Mouse (Mus musculus) macrophage (primary cell): ENCODE results near the gene Enpp1. TPM values are rescaled to one million over a fixed set of nuclear protein-coding genes. Genes with fewer than 3 reads are reported as not detected.

Experiments used
- H3K27ac ChIP-seq: fragments of 350-480 bp; formaldehyde crosslinking; 2 replicates; pipeline ENCODE4 v1.9.0; 2021
- H3K36me3 ChIP-seq: fragments of 350-480 bp; formaldehyde crosslinking; 2 replicates; pipeline ENCODE4 v1.9.0; 2021; ENCODE audit errors: inconsistent target
- H3K4me3 ChIP-seq: fragments of 350-480 bp; formaldehyde crosslinking; 2 replicates; pipeline ENCODE4 v1.9.0; 2021; ENCODE audit errors: inconsistent target
- H3K79me2 ChIP-seq: fragments of 350-480 bp; formaldehyde crosslinking; 2 replicates; pipeline ENCODE4 v1.9.0; 2021; ENCODE audit errors: inconsistent target
- WGBS: methylation state at CpG from one replicate; pipeline ENCODE4 v1.1.7; 2026; ENCODE audit warnings: inconsistent platforms; ENCODE audit not compliant: missing documents; 5-methylcytosine and 5-hydroxymethylcytosine counted together
- polyA plus RNA-seq: library from polyadenylated mRNA; stranded (reverse); fragments of 250-400 nt; gene quantifications from 3 replicates; pipeline ENCODE4 v1.2.4, GENCODE M21; 2018; ENCODE audit warnings: inconsistent platforms

The Enpp1 gene
- polyA plus RNA-seq, 1 experiment from 2014 or later, result 14.4 TPM

- whole genome bisulfite sequencing, result 100% methylated on average over 3 of the region's 3 CpGs
- no peaks in the 10 kb centered on the region for H3K36me3 ChIP-seq
- no peak overlapping the region for H3K27ac ChIP-seq
- no peaks in the 10 kb centered on the region for H3K79me2 ChIP-seq
- no peak overlapping the region for H3K4me3 ChIP-seq
These were observed 9.9 kb upstream of the Enpp1 start for GRCm38 (mm10) chr10:24721841-24722240.

DNA sequence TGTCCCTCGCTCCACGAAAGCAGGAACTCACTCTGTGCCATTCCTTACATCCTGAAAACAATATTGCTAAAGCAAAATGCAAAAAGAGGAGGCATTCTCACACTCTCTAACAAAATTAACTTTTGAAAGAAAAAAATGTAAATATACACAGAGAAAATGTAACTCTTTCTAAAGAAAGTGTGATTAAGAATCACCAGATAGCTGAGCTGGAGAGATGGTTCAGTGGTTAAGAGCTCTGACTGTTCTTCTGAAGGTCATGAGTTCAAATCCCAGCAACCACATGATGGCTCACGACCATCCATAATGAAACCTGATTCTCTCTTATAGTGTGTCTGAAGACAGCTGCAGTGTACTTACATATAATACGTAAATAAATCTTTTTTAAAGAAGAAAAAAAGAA, 7.4 kb upstream of the Enpp1 start:
- Histone ChIP-seq H3K4me3 (no peak overlapping the region), H3K79me2 (no peaks in the 10 kb centered on the region), H3K36me3 (no peaks in the 10 kb centered on the region), H3K27ac (no peak overlapping the region)
- WGBS, result 92% methylated on average over 4 of the region's 4 CpGs

DNA sequence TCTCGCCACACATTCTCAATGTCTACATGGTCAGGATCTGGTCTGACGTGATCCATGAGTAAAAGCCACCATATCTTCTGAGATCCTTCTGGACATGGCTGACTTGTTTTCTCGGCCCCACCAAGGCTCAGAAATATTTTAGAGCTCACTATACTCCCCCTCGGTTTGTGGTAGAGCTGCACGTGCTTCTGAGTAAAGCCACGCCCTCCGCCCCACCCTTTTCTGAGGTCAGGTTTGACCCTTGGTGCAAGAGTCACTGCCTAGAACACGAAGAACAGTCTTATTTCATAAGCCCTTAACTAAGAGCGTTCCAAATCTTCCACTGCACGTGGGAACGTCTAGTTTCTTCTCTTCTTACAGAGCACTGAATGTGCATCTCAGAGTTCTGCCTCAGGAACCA, 6.8 kb upstream of the Enpp1 start:
- H3K79me2 ChIP-seq, result no peaks in the 10 kb centered on the region
- no peak overlapping the region for H3K4me3 ChIP-seq
- H3K27ac ChIP-seq, result no peak overlapping the region
- no peaks in the 10 kb centered on the region for H3K36me3 ChIP-seq
- WGBS, result 55% methylated on average over 11 of the region's 11 CpGs

GRCm38 (mm10) chr10:24718058-24718457, 6.1 kb upstream of the Enpp1 start:
- H3K4me3 ChIP-seq, result no peak overlapping the region
- WGBS, result 69% methylated on average over 14 of the region's 14 CpGs
- H3K27ac ChIP-seq, result no peak overlapping the region

DNA sequence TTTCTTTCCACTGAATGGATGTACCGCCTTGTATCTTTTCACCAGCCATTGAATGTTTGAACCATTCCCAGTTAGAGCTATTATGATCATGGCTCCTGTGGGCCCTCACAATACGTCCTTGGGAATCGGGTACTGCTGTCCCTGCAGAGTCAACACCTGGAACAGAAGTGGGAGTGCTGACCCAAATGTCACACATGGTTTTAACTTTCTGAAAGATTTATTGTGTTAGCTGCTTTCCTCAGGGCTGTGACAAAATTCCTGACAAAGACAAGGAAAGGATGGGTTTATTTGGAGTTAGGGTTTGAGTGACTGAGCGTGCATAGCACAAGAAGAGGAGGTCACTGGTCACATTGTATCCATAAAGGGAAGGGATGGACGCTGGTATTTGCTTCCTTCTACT, 4.3 kb upstream of the Enpp1 start:
- H3K79me2 ChIP-seq, result no peaks in the 10 kb centered on the region
- H3K27ac ChIP-seq, result no peak overlapping the region
- no peaks in the 10 kb centered on the region for H3K36me3 ChIP-seq
- 93% methylated on average over 5 of the region's 5 CpGs for WGBS
- H3K4me3 ChIP-seq, result no peak overlapping the region

More at GRCm38 (mm10) chr10:24718058-24718457, 6.1 kb upstream of the Enpp1 start:
- Histone ChIP-seq H3K79me2 (no peaks in the 10 kb centered on the region), H3K36me3 (no peaks in the 10 kb centered on the region)

DNA sequence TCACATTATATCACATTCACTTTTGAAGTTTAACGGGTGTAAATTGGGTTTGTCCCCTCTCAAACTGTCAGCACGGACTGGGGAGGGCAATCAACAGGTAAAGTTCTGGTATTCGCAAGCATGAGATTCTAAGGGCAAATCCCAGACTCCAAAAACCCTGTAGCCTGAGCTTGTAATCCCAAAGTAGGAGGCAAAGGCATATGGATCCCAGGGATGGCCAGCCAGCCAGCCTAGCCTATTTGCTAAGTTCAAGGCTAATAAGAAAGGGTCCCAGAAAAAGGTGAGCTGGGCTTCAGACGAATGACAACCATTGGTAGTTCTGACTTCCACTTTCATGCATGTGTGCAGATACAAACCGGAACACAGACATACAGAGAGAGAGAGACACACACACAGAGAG, 942 bp upstream of the Enpp1 start:
- H3K36me3 ChIP-seq, result no peaks in the 10 kb centered on the region
- 70% methylated on average over 5 of the region's 5 CpGs for WGBS
- H3K4me3 ChIP-seq, result no peak overlapping the region
- H3K79me2 ChIP-seq, result no peaks in the 10 kb centered on the region; the same call in 1 of the 2 replicates
- H3K27ac ChIP-seq, result no peak overlapping the region

DNA sequence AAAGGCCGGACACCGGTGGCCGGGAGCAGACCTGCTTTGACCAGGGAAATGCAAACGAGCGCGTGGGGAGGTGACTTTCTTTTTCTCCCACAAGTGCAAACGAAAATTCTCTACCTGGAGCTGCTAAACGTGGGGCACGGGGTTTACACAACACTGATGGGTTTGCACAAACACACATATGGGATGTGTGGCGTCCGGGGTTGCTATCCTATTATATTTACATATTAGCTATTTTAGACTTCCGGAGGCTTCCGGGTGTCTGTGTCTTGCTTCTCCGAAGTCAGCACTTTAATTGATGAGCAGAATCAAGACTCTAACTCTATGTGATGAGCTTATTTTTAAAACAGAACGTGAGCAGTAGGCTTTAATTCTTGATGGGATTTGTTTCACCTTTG, 405 bp upstream of the Enpp1 start:
- WGBS, result 5% methylated on average over 15 of the region's 15 CpGs
- Histone ChIP-seq H3K36me3 (no peaks in the 10 kb centered on the region), H3K4me3 (peak overlapping the region; percentile 55), H3K27ac (peak overlapping the region; percentile 13; the same call in 1 of the 2 replicates), H3K79me2 (no peaks in the 10 kb centered on the region; the same call in 1 of the 2 replicates)

DNA sequence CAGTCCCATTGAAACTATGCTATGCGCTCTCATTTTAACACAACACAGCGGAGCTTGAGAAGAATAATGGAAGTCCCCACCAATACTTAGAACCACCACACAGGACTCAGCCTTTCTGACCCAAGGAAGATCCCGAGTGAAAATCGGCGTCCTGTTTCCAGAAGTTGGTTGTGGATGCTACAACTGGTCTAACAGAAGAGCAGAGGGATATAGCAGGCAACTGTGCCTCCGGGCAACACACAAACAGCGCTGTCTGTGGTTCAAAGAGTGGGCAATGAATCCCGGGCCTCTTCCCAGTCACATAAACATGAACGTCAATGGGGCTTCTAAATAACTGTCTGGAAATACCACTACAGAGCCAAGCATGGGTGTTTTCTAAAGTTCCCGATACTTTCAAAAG, 888 bp downstream of the Enpp1 start:
- no peaks in the 10 kb centered on the region; the same call in 1 of the 2 replicates for H3K79me2 ChIP-seq
- peak overlapping the region; percentile 55 for H3K4me3 ChIP-seq
- H3K27ac ChIP-seq, result no peak overlapping the region
- H3K36me3 ChIP-seq, result no peaks in the 10 kb centered on the region
- WGBS, result 20% methylated on average over 10 of the region's 10 CpGs

- Histone ChIP-seq H3K27ac (no peak overlapping the region), H3K4me3 (no peak overlapping the region), H3K36me3 (no peaks in the 10 kb centered on the region), H3K79me2 (no peaks in the 10 kb centered on the region; the same call in 1 of the 2 replicates)
- WGBS, result 96% methylated on average over 6 of the region's 6 CpGs
These were observed 1.6 kb downstream of the Enpp1 start for GRCm38 (mm10) chr10:24710361-24710760.

- no peaks in the 10 kb centered on the region; the same call in 1 of the 2 replicates for H3K79me2 ChIP-seq
- H3K4me3 ChIP-seq, result no peak overlapping the region
- no peak overlapping the region for H3K27ac ChIP-seq
- WGBS, result 95% methylated on average over 6 of the region's 6 CpGs
- H3K36me3 ChIP-seq, result no peaks in the 10 kb centered on the region
These were observed 4.2 kb downstream of the Enpp1 start for GRCm38 (mm10) chr10:24707745-24708144.

GRCm38 (mm10) chr10:24706431-24707140, 5.4 kb downstream of the Enpp1 start:
- WGBS, result 88% methylated on average over 2 of the region's 2 CpGs
- no peak overlapping the region for H3K27ac ChIP-seq
- no peak overlapping the region for H3K4me3 ChIP-seq
- H3K36me3 ChIP-seq, result no peaks in the 10 kb centered on the region
- no peaks in the 10 kb centered on the region; the same call in 1 of the 2 replicates for H3K79me2 ChIP-seq

- WGBS, result 85% methylated on average over 2 of the region's 2 CpGs
- H3K4me3 ChIP-seq, result no peak overlapping the region
- no peaks in the 10 kb centered on the region for H3K36me3 ChIP-seq
- H3K27ac ChIP-seq, result no peak overlapping the region
- H3K79me2 ChIP-seq, result no peaks in the 10 kb centered on the region
These were observed 9.3 kb downstream of the Enpp1 start for GRCm38 (mm10) chr10:24702698-24703097.

DNA sequence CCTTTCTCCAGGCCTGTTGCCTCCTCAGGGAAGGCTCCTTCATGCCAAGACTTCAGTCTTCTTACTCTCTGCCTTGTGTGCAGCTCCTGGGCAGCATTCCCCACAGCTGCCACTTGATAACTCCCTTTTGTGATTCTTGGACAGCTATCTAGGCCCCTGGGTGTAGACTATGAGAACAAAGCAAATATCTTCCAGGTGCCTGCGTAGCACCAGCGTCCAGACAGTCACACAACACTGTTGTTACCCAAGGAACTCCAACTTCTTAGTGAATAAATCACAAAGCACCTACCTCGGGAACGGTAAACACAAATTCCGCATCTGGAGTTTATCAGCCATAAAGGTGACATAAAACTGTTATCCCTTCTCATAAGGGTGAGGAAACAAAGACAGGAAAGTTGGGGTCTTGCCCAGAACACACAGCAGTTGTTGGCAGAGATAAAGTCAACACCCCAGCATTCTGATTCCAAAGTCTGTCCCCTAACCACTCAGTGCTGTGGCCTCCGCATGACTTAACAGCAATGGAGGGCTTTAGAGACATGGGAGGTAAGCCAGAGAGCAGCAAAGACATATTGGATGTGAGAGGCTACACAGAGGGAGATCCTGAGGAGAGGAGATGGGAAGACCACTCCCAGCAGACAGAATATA, 13.7 kb downstream of the Enpp1 start:
- 99% methylated on average over 6 of the region's 6 CpGs for WGBS
- H3K79me2 ChIP-seq, result no peaks in the 10 kb centered on the region
- H3K4me3 ChIP-seq, result no peak overlapping the region
- no peaks in the 10 kb centered on the region for H3K36me3 ChIP-seq
- H3K27ac ChIP-seq, result no peak overlapping the region

DNA sequence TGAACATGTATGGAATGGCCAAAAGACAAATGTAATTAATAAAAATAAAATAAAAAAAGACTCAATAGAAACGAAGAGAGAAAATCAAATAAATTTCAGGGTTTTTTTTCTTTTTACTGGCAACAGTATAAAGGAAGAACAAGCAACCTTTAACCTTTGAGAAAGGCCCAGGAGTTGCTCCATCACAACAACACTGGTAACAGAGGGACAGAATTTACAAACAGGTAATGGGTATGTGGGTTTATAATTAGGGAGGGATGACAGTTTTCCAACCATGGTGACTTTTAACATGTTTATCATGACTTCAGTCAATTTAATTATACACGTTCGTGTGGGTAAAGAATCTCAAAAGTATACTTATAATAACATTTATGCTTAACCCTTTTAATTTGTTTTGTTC, 15.2 kb downstream of the Enpp1 start:
- WGBS, result 95% methylated on average over 3 of the region's 3 CpGs
- Histone ChIP-seq H3K4me3 (no peak overlapping the region), H3K36me3 (no peaks in the 10 kb centered on the region), H3K79me2 (no peaks in the 10 kb centered on the region), H3K27ac (no peak overlapping the region)

GRCm38 (mm10) chr10:24695786-24696185, 16.2 kb downstream of the Enpp1 start:
- H3K36me3 ChIP-seq, result no peaks in the 10 kb centered on the region
- H3K27ac ChIP-seq, result no peak overlapping the region
- 74% methylated on average over 5 of the region's 5 CpGs for WGBS
- no peak overlapping the region for H3K4me3 ChIP-seq
- H3K79me2 ChIP-seq, result no peaks in the 10 kb centered on the region
